Mouse (Mus musculus): ENCODE measurements around the gene Rnase10. TPM values are rescaled to one million over a fixed set of nuclear protein-coding genes. Genes with fewer than 3 reads are reported as not detected.

Gene Rnase10
- polyA plus RNA-seq, 1 experiment from 2014 or later = 0.28 TPM

DNA sequence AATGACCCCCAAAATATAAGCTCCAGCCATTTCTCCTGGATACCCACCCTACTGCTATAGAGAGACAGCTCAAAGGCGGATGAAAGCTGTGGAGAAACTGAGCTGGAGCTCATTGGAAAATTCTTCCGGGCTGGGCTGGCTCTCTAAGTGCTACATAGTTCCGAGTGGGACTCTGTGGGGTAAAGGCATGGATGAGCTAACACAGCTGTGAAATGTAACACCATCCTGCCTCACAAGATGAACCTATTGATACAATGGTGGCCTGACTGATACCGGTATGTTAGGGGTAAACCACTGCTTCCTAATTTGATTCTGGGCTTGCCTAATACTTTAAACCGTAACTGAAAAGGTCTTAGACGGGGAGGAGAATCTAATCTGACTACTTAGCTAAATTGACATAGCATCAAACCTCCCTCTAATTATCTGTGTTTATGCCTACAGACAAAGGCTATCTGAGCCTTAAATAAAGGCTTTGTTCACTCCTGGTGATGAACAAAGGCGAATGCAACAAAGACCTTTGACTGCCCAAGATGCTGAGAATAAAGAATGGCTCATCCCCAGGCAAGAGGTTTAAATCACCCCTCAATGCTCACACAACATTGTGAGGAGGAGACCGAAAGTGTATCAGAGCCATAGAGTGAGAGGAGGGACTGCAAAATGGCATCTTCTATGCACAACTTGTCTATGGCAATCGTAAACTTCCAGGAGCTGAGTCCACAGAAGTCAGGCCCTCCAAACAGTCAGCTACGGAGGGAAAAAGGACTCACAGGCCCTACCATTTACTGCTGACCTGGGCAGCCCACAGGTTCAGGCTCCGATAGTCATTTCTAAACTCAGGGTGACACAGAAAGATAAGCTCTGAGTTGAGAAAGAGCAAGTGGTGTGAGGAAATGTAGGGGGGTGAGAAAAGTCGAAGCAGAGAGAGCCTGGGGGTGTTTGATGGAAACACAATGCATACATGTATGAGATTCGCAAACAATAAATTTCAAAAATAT is 47.0 kb downstream of the Rnase10 start:
- Histone ChIP-seq H3K4me1 (no peaks in the 10 kb centered on the region), H3K9ac (no peak overlapping the region), H3K9me3 (no peaks in the 10 kb centered on the region), H3K36me3 (no peaks in the 10 kb centered on the region), H3K4me2 (0 out of 2 replicates have a peak overlapping the region, but pooled peaks have one; percentile 0), H3K27me3 (replicated peaks) (no peaks in the 10 kb centered on the region), H3K4me3 (replicated peaks) (no peak overlapping the region), H3K27ac (no peak overlapping the region)
- WGBS = 62% methylated on average over 13 of the region's 13 CpGs
- ATAC-seq (ENCODE audit: insufficient read depth, low FRiP score, low read depth) = no peak

DNA sequence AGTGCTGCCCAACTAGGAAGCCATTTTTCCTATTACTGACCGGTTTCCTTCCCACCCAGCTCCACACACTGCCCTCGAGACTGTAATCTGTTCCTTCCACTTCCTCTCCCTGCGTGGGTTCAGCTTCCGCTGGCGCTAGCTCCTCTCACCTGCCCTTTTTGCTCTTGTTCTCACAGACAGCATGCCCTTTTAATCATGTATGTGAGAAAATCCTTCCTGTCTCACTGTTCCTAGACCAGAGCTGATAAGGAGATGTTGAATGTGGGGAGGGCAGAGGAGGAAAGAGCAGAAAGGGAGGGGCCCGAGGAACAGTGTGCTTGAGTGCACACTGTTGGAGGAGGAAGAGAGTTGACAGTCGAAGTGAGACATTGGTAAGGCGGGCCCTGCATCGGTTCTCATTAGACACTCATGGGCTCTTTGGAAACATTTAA is 49.9 kb downstream of the Rnase10 start, which contains the start of gene Rnase12:
TSS of gene Rnase12 (minus strand) at position 261 of the 431 bp plus-strand sequence.
- Histone ChIP-seq H3K36me3 (no peaks in the 10 kb centered on the region), H3K9ac (no peak within 1 kb of the TSS), H3K27ac (no peak within 1 kb of the TSS), H3K27me3 (replicated peaks) (no peaks in the 10 kb centered on the region), H3K4me1 (no peaks in the 10 kb centered on the region), H3K9me3 (no peaks in the 10 kb centered on the region), H3K4me3 (replicated peaks) (no peak within 1 kb of the TSS), H3K4me2 (no peak within 1 kb of the TSS)
- 50% methylated on average over 9 of the region's 9 CpGs for WGBS
- no peak for ATAC-seq (ENCODE audit: insufficient read depth, low FRiP score, low read depth)

Other genes starting within 250 kb of the Rnase10 start
- gene Ttc5, start 222.2 kb upstream of the Rnase10 start, polyA plus RNA-seq (2015; fragmentation: Nextera tagmentation; extraction: Ambion mirVana) = 59.9 and 65.2 TPM in 2 replicates
- not detected in 2 replicates for gene Ccnb1ip1, start 200.0 kb upstream of the Rnase10 start, polyA plus RNA-seq (2015; fragmentation: Nextera tagmentation; extraction: Ambion mirVana)
- 62.6 and 63.3 TPM in 2 replicates for gene Parp2, start 199.9 kb upstream of the Rnase10 start, polyA plus RNA-seq (2015; fragmentation: Nextera tagmentation; extraction: Ambion mirVana)
- gene Tep1, start 137.2 kb upstream of the Rnase10 start, polyA plus RNA-seq (2015; fragmentation: Nextera tagmentation; extraction: Ambion mirVana) = 6.4 and 7.3 TPM in 2 replicates
- gene Klhl33, start 110.2 kb upstream of the Rnase10 start, polyA plus RNA-seq (2015; fragmentation: Nextera tagmentation; extraction: Ambion mirVana) = 0.28 and 0.36 TPM in 2 replicates
- gene Osgep, start 82.9 kb upstream of the Rnase10 start, polyA plus RNA-seq (2015; fragmentation: Nextera tagmentation; extraction: Ambion mirVana) = 132 and 145 TPM in 2 replicates
- 179 and 204 TPM in 2 replicates for gene Apex1, start 82.8 kb upstream of the Rnase10 start, polyA plus RNA-seq (2015; fragmentation: Nextera tagmentation; extraction: Ambion mirVana)
- gene Pip4p1, start 76.9 kb upstream of the Rnase10 start, polyA plus RNA-seq (2015; fragmentation: Nextera tagmentation; extraction: Ambion mirVana) = 50.9 and 51.8 TPM in 2 replicates
- 73.9 and 75.7 TPM in 2 replicates for gene Pnp, start 76.7 kb upstream of the Rnase10 start, polyA plus RNA-seq (2015; fragmentation: Nextera tagmentation; extraction: Ambion mirVana)
- not detected in 2 replicates for gene Gm49342, start 63.2 kb upstream of the Rnase10 start, polyA plus RNA-seq (2015; fragmentation: Nextera tagmentation; extraction: Ambion mirVana)
- gene Pnp2, start 51.8 kb upstream of the Rnase10 start, polyA plus RNA-seq (2015; fragmentation: Nextera tagmentation; extraction: Ambion mirVana) = 1.4 and 1.7 TPM in 2 replicates
- gene Rnase9, start 34.1 kb downstream of the Rnase10 start, polyA plus RNA-seq (2015; fragmentation: Nextera tagmentation; extraction: Ambion mirVana) = not detected in 2 replicates
- gene Rnase11, start 42.4 kb downstream of the Rnase10 start, polyA plus RNA-seq (2015; fragmentation: Nextera tagmentation; extraction: Ambion mirVana) = not detected in 2 replicates
- 0.44 and 0.83 TPM in 2 replicates for gene Rnase12, start 49.9 kb downstream of the Rnase10 start, polyA plus RNA-seq (2015; fragmentation: Nextera tagmentation; extraction: Ambion mirVana)
- not detected in 2 replicates for gene Olfr750, start 66.7 kb downstream of the Rnase10 start, polyA plus RNA-seq (2015; fragmentation: Nextera tagmentation; extraction: Ambion mirVana)
- 152 and 176 TPM in 2 replicates for gene Rnase4, start 83.3 kb downstream of the Rnase10 start, polyA plus RNA-seq (2015; fragmentation: Nextera tagmentation; extraction: Ambion mirVana)
- gene Ang, start 83.4 kb downstream of the Rnase10 start, polyA plus RNA-seq (2015; fragmentation: Nextera tagmentation; extraction: Ambion mirVana) = 44.8 and 50.6 TPM in 2 replicates
- gene Eddm3b, start 106.7 kb downstream of the Rnase10 start, polyA plus RNA-seq (2015; fragmentation: Nextera tagmentation; extraction: Ambion mirVana) = not detected in 2 replicates
- 2.8 and 3.1 TPM in 2 replicates for gene Rnase6, start 116.2 kb downstream of the Rnase10 start, polyA plus RNA-seq (2015; fragmentation: Nextera tagmentation; extraction: Ambion mirVana)
- gene Rnase1, start 139.0 kb downstream of the Rnase10 start, polyA plus RNA-seq (2015; fragmentation: Nextera tagmentation; extraction: Ambion mirVana) = 57.6 and 62.8 TPM in 2 replicates
- gene Rnase2b, start 154.5 kb downstream of the Rnase10 start, polyA plus RNA-seq (2015; fragmentation: Nextera tagmentation; extraction: Ambion mirVana) = not detected in 2 replicates
- not detected in 2 replicates for gene Ang2, start 191.4 kb downstream of the Rnase10 start, polyA plus RNA-seq (2015; fragmentation: Nextera tagmentation; extraction: Ambion mirVana)
- not detected in 2 replicates for gene Ear14, start 195.6 kb downstream of the Rnase10 start, polyA plus RNA-seq (2015; fragmentation: Nextera tagmentation; extraction: Ambion mirVana)
- gene Rnase2a, start 248.4 kb downstream of the Rnase10 start, polyA plus RNA-seq (2015; fragmentation: Nextera tagmentation; extraction: Ambion mirVana) = not detected in 2 replicates

Measured in stomach, embryonic 15.5 days (tissue).